Mouse (Mus musculus): ENCODE measurements around the gene Ptprd. TPM values are rescaled to one million over a fixed set of nuclear protein-coding genes. Genes with fewer than 3 reads are reported as not detected.

Ptprd gene
- polyA plus RNA-seq, 1 experiment: 5.7 TPM

DNA sequence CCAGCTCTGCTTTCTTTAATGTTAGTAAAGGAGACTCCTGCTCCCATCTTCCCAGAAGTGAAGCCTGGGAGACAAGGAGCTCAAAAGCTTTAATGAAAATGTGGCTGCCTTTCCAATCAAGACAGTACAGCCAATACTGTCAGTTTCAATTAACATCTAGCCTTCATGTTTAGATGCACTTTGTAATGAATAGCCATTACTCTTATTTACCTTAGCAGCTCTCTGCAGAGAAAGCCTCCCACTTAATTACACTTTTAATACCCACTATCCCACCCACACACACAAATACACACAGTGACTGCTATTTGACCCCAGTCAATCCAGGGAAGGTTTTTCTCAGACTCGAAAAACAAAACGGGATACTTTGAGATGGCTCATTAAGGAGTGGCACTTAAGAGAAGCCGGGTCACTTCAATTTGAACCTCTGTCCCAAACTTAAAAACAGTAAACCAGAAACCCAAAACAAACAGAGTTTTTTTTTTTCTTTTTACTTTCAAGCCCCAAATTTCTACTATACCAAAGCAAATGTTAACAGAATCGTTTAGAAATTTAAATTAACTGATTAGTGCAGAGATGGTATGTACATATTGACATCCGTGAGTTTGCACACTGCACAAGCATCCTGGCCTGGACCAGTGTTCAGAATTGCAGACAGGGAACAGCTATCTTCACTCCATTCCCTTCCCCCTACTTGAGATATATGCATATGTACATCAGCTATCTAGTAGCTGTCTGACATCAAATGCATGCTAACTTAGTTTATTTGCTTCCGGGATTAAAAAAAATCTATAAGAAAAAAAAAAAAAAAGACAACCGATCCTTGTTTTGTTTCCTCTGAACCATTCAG lies 1824.6 kb downstream of the Ptprd start:
- no peak for DNase-seq (ENCODE audit: low spot score)

DNA sequence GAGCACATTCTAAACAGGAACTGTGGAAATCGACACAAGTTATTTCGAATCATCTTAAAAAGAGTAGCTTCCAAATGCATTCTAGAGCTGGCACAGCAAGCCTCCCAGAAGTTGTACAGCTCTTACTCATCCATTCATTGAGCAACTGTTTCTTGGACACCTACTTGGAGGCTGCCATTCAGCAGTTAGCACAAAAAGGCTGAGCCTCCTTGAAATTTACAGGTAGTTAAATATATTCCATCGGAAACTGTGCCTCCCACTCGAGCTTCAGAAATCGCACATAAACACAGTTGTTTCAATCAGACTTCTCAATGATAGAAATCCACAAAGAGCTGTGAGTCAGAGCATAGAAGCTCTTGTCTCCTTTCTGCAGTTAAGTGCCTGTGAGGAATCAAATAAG lies 1825.9 kb downstream of the Ptprd start:
- no peak for DNase-seq (ENCODE audit: low spot score)

DNA sequence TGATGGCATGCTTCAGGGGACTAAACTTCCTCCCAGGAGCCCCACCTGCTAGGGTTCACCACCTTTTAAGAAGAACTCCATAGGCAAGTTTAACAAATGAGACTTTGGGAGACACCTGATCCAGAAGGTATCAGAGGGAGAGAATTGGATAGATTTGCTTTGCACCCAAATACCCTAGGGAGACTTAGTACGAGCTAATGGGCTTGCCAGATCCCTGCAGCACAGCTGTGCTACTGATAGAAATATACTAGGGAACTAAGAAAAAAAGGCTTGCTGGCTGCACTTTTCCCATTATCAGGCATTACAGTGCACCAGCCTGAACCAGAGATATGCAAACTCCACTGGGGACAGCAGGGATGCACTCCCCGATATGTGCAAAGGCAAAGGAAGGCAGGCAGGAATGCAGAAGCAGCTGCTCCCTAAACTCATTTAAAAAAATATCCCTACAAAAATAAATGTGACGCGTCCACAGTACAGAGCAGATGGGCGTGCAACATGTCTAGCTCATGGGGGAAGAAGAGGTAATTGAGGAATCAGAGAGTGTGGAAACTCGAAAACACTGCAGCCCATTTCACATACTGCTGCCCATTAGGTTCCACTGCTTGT lies 1831.3 kb downstream of the Ptprd start:
- DNase-seq (ENCODE audit: low spot score): no peak

DNA sequence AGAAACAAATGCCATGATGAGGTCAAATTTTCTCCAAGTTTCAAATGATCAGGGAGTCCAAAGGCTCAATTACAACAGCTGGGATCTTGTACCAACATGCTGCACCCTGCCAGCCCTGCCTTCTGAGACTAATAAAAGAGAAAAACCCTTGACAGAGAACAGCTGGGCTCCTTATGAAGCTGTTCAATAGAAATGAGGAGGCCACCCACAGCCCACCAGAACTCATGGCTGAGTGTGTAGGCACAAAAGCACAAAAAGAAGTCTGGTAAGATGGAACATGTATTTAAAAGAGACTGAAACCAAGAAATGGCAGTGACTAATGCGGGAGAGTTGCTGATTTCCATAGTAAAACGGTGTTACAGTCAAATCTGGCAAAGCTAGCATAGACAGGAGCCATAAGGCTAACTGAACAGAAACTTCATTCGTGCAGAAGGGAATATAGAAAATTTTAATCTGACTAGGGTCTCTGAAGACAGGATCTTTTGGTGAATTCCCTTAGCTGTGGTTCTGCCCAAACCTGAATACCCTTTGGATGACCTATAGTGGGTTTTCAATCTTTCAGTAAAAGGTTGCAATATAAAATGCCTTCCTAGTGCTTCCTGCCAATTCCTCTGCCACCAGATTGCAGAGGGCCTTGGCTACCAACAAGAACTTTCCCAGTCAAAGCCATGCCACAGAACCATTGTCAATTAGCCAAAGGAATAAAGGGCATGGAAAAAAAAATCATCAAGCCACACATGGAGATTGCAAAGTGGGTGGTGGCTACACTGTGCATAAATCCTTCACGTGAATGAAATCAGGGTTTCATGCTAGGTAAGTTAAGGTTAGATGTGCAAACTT lies 1841.5 kb downstream of the Ptprd start:
- DNase-seq (ENCODE audit: low spot score): peak; percentile 24

DNA sequence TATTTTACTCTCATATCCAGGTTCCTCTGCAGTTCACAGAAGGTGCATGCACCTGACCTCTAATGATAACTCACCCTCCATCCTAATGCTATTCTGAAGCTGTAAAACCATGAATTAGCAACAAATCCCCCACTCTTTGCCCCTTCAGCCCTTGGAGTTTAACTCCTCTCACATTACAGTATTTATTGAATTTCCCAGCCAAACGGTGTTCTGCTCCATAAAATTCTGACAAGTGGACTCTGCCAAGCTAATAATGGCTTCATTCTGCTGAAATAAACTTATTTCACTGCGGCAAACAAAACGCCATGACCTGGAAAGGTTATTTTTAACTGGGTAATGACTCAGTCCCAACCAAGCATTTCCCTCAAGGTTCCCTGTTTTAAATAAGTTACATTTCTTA lies 1842.7 kb downstream of the Ptprd start:
- no peak for DNase-seq (ENCODE audit: low spot score)

DNA sequence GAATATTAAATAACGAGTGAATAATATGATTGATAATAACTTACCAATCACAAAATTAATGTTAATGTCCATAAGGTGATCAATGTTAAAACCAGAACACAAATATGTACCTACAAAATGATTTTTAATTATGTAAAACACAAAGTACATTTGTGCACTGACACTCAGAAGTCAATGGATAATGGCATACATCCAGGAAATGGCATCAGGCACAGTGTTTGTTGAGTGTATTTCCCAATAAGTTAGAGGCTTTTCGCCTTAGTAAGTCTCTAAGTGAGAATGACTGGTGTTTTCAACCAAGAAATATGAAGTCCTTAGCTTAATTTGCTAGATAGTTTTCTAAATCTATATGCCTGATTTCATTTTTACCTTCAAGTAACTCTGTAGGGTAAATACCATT lies 1843.5 kb downstream of the Ptprd start:
- DNase-seq (ENCODE audit: low spot score): no peak

DNA sequence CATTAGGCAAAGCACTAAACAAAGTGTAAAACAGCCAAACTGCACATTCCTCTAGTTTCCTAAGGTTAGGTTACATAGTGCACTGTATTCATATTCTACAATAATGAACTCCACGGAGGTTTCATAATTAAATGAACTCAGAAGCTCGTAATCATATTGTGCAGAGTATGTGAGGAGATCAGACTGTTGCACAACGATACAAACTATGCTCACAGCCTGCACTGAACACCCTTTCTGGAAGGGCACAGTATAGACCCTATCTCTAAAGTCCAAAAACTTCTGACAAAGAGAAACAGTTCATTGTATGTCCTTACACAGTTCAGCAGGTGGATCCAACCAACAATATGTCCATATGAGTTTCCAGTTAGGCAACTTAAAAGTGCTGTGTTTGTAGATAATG lies 1844.5 kb downstream of the Ptprd start:
- DNase-seq (ENCODE audit: low spot score): no peak

- no peak for DNase-seq (ENCODE audit: low spot score)
Observed at GRCm38 (mm10) chr4:76365871-76366270, 1845.9 kb downstream of the Ptprd start.

GRCm38 (mm10) chr4:76361546-76361945 lies 1850.2 kb downstream of the Ptprd start:
- DNase-seq (ENCODE audit: low spot score): no peak

- DNase-seq (ENCODE audit: low spot score): no peak
Observed at GRCm38 (mm10) chr4:76354167-76354566, 1857.6 kb downstream of the Ptprd start.

DNA sequence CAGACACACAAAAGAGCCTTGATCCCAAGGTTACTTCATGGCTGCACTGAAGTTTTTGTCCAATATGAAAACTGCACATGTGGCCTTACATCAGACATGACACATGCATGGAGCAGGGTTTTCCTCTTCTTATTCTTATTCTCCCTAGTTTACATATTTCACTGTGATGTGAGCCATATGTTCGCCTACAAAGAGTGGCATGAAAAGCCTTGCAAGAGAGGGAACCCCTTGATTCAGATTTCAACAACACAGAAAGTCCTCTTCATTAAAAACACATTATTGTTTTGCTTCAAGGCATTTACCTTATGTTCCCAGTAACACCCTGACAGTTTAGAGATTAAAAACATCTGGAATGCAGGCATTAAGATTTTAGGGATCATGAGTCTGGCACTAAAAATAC lies 1859.3 kb downstream of the Ptprd start:
- no peak for DNase-seq (ENCODE audit: low spot score)

DNA sequence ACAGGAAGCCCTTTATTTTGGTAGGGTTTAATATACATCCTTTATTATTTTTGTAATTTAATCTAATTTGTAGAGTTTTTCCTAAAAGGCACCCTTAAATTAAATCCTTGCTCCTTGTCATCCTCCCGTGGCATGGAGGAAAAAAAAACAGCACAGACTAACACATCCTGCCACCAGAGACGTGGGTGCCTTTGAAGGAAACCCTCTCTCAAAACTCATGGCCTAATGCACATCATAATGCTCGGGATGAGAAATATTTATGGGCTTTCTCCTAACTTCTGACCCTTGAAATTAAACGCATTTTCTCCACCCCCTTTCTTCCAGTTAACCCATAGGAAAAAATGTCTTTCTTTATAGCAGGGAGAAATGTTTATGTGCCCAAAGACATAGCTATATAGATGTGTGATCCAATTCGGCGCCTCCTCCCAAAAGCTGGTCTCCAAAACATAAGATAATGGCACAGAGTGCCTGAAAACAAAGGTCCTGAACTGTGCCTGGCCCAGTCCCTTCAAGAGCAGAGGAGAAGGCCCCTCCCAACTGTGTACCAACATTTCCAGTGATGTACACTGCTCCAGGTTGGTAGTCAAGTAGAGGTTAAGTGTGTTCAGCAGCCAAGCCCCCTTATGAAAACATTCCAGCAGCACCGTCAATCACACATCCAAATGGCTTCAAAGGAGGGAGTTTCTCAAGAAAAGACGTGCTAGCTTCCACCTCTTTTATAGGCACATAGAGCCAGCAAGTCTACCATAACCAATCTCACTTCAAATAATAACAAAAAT lies 1860.4 kb downstream of the Ptprd start:
- no peak for DNase-seq (ENCODE audit: low spot score)

GRCm38 (mm10) chr4:76350241-76350962 lies 1861.4 kb downstream of the Ptprd start:
- DNase-seq (ENCODE audit: low spot score): no peak

DNA sequence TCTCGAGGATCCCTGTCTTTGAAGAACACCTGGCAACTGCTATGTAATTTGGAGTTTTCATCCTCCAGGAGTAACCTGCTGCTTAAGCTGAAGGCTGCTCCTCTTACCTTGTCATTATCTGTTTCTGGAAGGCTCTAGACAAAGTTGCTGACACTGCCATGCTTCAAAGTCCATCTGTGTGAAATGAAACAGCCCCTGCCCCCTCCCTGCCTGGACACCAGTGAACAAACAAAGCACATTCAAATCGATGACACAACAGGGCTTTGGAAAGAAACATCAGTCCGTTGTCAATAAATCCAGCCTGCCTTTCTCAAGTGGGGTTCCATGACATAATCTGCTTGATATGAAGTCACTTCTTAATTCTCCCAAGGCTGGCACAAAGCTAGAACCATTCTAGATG lies 1867.7 kb downstream of the Ptprd start:
- no peak for DNase-seq (ENCODE audit: low spot score)

DNA sequence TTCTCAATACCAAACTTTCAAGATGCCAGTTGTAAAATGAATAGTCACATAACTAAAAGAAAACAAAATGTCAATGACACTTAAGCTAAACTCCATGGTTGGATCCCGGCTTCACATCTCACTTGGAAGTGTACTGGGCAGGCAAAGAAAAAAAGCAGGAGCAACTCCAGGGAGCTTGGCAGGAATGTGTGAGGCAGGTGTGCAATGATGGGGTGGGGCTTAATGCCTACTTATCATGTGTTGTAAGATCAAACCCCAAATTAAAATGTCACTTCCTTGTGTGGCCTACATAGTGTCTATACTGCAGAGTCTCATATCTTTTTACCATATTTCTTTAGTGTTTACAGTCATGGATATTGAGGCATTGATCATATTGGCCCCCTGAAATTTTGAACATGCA lies 1873.8 kb downstream of the Ptprd start:
- no peak for DNase-seq (ENCODE audit: low spot score)

DNA sequence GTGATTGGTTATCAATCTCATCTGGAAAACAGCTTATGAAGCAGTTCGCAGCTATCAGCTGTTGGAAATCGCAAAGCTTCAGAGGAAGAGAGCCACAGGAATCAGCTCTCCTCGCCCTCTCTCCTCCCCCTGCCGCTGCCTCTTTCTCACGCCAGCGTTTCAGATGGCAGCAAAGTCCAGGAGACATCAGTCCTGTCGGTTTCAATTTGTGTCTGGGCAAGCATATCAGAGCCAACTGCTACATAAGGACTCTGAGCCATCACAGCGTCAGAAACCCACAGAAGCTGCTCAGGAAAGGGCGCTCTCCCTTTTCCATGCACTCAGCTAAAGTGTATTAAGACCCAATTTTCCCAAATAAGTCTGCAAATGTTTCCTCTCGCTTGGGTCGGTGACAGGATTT lies 1884.4 kb downstream of the Ptprd start:
- DNase-seq (ENCODE audit: low spot score): no peak

DNA sequence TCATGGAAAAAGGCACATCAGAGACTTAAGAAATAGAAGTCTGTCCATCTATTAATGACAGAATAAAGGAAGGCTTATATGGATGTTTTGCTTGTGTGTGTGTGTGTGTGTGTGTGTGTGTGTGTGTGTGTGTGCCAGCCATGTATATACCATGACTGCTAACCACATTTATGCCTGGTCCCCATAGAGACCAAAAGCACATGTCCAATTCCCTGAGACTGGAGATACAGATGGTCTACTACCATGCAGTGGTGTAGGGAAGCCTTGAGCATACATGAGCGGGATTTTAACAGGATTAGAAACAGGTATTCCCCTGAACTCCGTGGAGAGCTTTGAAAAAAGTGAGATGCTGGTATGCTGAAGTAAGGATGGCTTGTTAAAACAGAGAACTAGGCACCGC lies 1886.1 kb downstream of the Ptprd start:
- no peak for DNase-seq (ENCODE audit: low spot score)

- no peak for DNase-seq (ENCODE audit: low spot score)
Observed at GRCm38 (mm10) chr4:76324928-76325327, 1886.8 kb downstream of the Ptprd start.

DNA sequence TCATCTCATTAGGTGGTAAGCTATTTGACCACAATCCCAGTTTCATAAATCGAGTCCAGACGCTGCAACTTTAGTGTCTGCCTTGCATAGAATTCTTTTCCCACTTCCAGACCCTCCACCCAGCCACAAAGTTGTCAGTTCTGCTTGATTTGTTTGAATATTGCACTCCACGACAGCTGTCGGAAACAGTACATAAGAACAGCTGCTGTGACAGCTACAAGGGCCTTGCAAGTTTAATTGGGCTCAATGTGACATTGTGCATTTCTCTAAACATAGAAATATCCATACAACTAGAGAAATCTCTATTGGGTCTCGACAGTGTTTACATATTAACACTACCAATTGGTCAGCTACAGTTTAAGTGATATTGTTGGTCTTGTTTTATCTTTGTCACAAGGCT lies 1887.3 kb downstream of the Ptprd start:
- DNase-seq (ENCODE audit: low spot score): no peak

DNA sequence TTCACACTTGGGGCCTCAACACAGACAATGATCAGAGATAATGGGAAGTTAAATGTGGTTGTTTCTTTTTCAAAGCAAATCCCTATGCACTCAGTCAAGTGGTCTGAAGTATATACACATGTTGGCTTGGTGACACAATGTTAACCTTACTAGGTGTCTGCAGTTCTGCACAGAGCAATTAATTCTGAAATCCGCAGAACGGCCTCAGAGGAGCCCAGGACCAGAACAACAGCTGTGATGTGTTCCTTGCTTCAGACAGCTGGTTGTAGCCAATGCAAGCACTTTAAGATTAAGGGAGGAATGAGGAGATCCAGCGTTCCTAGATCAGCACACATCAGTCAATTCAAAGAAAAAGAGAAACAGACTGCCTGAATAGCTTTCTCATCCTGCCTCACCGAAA lies 1891.9 kb downstream of the Ptprd start:
- no peak for DNase-seq (ENCODE audit: low spot score)

- DNase-seq (ENCODE audit: low spot score): no peak
Observed at GRCm38 (mm10) chr4:76315977-76316376, 1895.8 kb downstream of the Ptprd start.

All from urinary bladder, adult 2 months (tissue).